Mouse (Mus musculus): Measurements from ENCODE around the gene Syn2.

The Syn2 gene

GRCm38 (mm10) chr6:115251531-115251985, 116.9 kb downstream of the Syn2 start:
- peak; percentile 50 for DNase-seq

GRCm38 (mm10) chr6:115252099-115252873, 117.6 kb downstream of the Syn2 start, which contains the start of gene Timp4:
Gene Timp4 (minus strand): TSS chr6:115252205.
- peak; percentile 38 for DNase-seq

- DNase-seq: no peak
Observed at GRCm38 (mm10) chr6:115255171-115255570, 120.5 kb downstream of the Syn2 start.

- no peak for DNase-seq
Observed at GRCm38 (mm10) chr6:115260507-115260906, 125.8 kb downstream of the Syn2 start.

GRCm38 (mm10) chr6:115266791-115267190, 132.1 kb downstream of the Syn2 start:
- DNase-seq: no peak

- peak; percentile 77 for DNase-seq
Observed at GRCm38 (mm10) chr6:115267916-115268315, 133.2 kb downstream of the Syn2 start.

- DNase-seq: peak; percentile 62
Observed at GRCm38 (mm10) chr6:115268551-115269385, 134.1 kb downstream of the Syn2 start.

- no peak for DNase-seq
Observed at GRCm38 (mm10) chr6:115269561-115269960, 134.9 kb downstream of the Syn2 start.

GRCm38 (mm10) chr6:115270085-115270484, 135.4 kb downstream of the Syn2 start:
- no peak for DNase-seq

GRCm38 (mm10) chr6:115271326-115271725, 136.6 kb downstream of the Syn2 start:
- DNase-seq: no peak

GRCm38 (mm10) chr6:115271866-115272271, 137.2 kb downstream of the Syn2 start:
- DNase-seq: peak; percentile 59

- no peak for DNase-seq
Observed at GRCm38 (mm10) chr6:115273346-115273745, 138.6 kb downstream of the Syn2 start.

GRCm38 (mm10) chr6:115274705-115275104, 140.0 kb downstream of the Syn2 start:
- DNase-seq: no peak

GRCm38 (mm10) chr6:115275116-115275815, 140.6 kb downstream of the Syn2 start:
- no peak for DNase-seq

GRCm38 (mm10) chr6:115278086-115278485, 143.4 kb downstream of the Syn2 start:
- no peak for DNase-seq

- no peak for DNase-seq
Observed at GRCm38 (mm10) chr6:115279639-115280038, 144.9 kb downstream of the Syn2 start.

- DNase-seq: no peak
Observed at GRCm38 (mm10) chr6:115284153-115284552, 149.5 kb downstream of the Syn2 start.

GRCm38 (mm10) chr6:115286441-115286840, 151.7 kb downstream of the Syn2 start:
- DNase-seq: no peak

GRCm38 (mm10) chr6:115288223-115288622, 153.5 kb downstream of the Syn2 start:
- DNase-seq: no peak

- no peak for DNase-seq
Observed at GRCm38 (mm10) chr6:115290561-115290960, 155.9 kb downstream of the Syn2 start.

GRCm38 (mm10) chr6:115291068-115291467, 156.4 kb downstream of the Syn2 start:
- DNase-seq: no peak

- no peak for DNase-seq
Observed at GRCm38 (mm10) chr6:115291823-115292222, 157.1 kb downstream of the Syn2 start.

GRCm38 (mm10) chr6:115292621-115293020, 157.9 kb downstream of the Syn2 start:
- DNase-seq: peak; percentile 4
